Mouse (Mus musculus) hindbrain, embryonic 10.5 days (tissue): ENCODE data around the gene Akap13. TPM values are rescaled to one million over a fixed set of nuclear protein-coding genes. Genes with fewer than 3 reads are reported as not detected.
"Not testable (repeated sequence)": the region's sequence is repeated elsewhere in the genome, so short reads cannot be mapped to it uniquely, and the experiment has no call there.

ENCODE experiments used
- DNase-seq: peaks from one replicate; pipeline ENCODE4 v3.0.0-alpha.2; 2017; ENCODE audit warnings: low spot score
- H3K27ac ChIP-seq: fragments of 300-500 bp; sonication (generic); 2 replicates; pipeline ENCODE4 v1.5.1; 2016; ENCODE audit warnings: mild to moderate bottlenecking, moderate library complexity
- H3K27me3 ChIP-seq: fragments of 300-500 bp; sonication (generic); 2 replicates; pipeline ENCODE4 v1.6.1; 2016; ENCODE audit warnings: mild to moderate bottlenecking; ENCODE audit not compliant: poor library complexity, insufficient read depth, severe bottlenecking
- H3K36me3 ChIP-seq: fragments of 300-500 bp; sonication (generic); 2 replicates; pipeline ENCODE4 v1.6.1; 2016; ENCODE audit warnings: mild to moderate bottlenecking, moderate library complexity
- H3K4me1 ChIP-seq: fragments of 300-500 bp; sonication (generic); replicated peaks from 2 replicates; pipeline ENCODE4 v1.6.1; 2016; ENCODE audit warnings: mild to moderate bottlenecking
- H3K4me3 ChIP-seq: fragments of 300-500 bp; sonication (generic); 2 replicates; pipeline ENCODE4 v1.5.1; 2016; ENCODE audit warnings: mild to moderate bottlenecking, moderate library complexity
- H3K9me3 ChIP-seq: fragments of 300-500 bp; sonication (generic); 2 replicates; pipeline ENCODE4 v1.6.1; 2016; ENCODE audit warnings: mild to moderate bottlenecking, moderate library complexity
- WGBS: fragments of 180-500 bp; shearing (Covaris S2); methylation state at CpG from one replicate; pipeline ENCODE4 v1.1.7; 2016; 5-methylcytosine and 5-hydroxymethylcytosine counted together
- polyA plus RNA-seq: library from polyadenylated mRNA; unstranded; fragments of >200 nt; fragmentation: Nextera tagmentation; extraction: Ambion mirVana; gene quantifications from 2 replicates; pipeline ENCODE4 v1.2.1, GENCODE M21; 2016

Gene Akap13
- polyA plus RNA-seq, 1 experiment from 2014 or later, result 24.9 TPM

DNA sequence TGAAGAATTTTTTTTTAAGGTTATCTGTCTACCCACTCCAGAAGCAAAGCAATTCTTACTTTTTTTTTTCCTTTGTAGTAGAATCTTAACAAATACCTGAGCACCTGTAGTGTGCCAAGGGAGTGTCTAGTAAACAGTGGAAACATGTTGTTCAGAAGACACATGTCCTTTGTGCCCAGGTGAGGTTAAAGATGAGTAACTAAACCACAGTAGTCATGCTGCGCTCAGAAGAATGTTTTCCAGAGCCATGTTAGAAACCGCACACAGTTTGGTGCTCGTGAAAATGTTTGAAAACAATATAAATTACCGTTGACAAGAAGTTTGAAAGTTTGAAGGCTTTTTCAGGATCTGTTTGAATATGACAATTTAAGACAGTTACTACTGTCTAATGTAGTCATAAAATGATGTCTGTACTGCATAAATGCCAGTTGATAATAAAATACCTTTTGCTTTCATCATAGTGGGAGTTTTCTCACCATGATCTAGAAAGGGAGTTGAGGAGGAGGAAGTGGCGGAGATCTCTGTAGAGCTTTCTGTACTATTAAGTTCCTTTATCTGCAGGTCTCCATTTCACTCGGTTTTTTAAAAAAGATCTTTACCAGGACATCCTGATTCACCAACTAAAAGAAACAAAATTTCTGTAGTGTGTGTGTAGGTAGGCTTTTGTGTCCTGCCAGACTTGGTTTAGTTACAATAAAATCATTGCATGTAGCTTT is 145.2 kb downstream of the Akap13 start:
- H3K9me3 ChIP-seq, result no peaks in the 10 kb centered on the region
- no peak overlapping the region for H3K4me3 ChIP-seq
- WGBS, result 95% methylated on average over 6 of the region's 6 CpGs
- H3K36me3 ChIP-seq, result peaks cover 4% of the 10 kb centered on the region
- H3K4me1 ChIP-seq, result no peaks in the 10 kb centered on the region
- H3K27ac ChIP-seq, result no peak overlapping the region
- DNase-seq, result no peak
- no peaks in the 10 kb centered on the region for H3K27me3 ChIP-seq

GRCm38 (mm10) chr7:75607248-75607647 is 151.9 kb downstream of the Akap13 start:
- no peak for DNase-seq
- no peak overlapping the region for H3K4me3 ChIP-seq
- no peak overlapping the region for H3K27ac ChIP-seq
- WGBS, result 89% methylated on average over 3 of the region's 3 CpGs
- no peaks in the 10 kb centered on the region for H3K9me3 ChIP-seq
- H3K36me3 ChIP-seq, result peaks cover 44% of the 10 kb centered on the region
- H3K4me1 ChIP-seq, result no peaks in the 10 kb centered on the region
- H3K27me3 ChIP-seq, result no peaks in the 10 kb centered on the region

DNA sequence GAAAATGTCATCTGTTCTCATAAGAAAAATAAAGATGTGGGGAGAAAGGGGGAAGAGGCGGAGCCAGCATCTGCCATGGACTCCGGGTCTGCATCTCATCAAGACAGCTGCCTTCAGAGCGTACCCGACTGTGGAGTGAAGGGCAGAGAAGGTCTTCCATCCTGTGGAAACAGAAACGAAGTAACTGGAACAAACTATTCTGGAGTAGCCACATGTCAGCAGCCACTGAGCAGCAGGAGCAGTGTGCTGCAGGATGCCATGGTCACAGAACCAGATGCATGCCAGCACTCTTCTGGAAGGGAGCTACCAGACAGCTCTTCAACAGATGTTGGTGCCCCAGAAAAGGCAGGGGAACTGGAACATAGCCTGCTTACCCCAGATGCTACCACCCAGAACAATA is 153.4 kb downstream of the Akap13 start:
- no peaks in the 10 kb centered on the region for H3K27me3 ChIP-seq
- H3K36me3 ChIP-seq, result peaks cover 42% of the 10 kb centered on the region
- H3K9me3 ChIP-seq, result no peaks in the 10 kb centered on the region
- no peak overlapping the region for H3K27ac ChIP-seq
- no peak for DNase-seq
- 79% methylated on average over 5 of the region's 5 CpGs for WGBS
- no peaks in the 10 kb centered on the region for H3K4me1 ChIP-seq
- H3K4me3 ChIP-seq, result no peak overlapping the region

GRCm38 (mm10) chr7:75609456-75610262 is 154.3 kb downstream of the Akap13 start:
- DNase-seq, result no peak
- no peak overlapping the region for H3K4me3 ChIP-seq
- H3K9me3 ChIP-seq, result no peaks in the 10 kb centered on the region
- H3K4me1 ChIP-seq, result no peaks in the 10 kb centered on the region
- no peaks in the 10 kb centered on the region for H3K27me3 ChIP-seq
- peaks cover 42% of the 10 kb centered on the region for H3K36me3 ChIP-seq
- H3K27ac ChIP-seq, result no peak overlapping the region
- WGBS, result 89% methylated on average over 14 of the region's 14 CpGs

DNA sequence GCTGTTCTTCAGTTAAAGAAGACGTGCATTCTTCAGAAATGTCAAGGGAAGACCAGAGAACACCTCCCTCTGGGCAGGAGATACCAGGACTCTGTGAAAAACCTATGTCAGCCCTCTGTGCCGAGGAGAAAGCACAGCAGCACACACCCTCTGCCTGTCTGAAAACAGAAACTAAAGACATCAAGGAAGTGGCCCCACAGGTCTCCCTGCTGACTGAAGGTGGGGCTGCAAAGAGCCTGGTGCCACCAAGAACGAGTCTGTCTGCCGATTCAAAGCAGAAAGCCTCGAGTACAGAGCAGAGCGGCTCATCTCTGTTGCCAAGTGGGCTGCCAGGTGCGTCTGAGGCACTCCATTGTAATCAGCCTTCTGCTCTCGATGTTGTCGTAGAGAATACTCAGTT is 155.1 kb downstream of the Akap13 start:
- no peak for DNase-seq
- Histone ChIP-seq H3K9me3 (no peaks in the 10 kb centered on the region), H3K36me3 (peaks cover 48% of the 10 kb centered on the region), H3K4me3 (no peak overlapping the region), H3K27me3 (no peaks in the 10 kb centered on the region), H3K4me1 (no peaks in the 10 kb centered on the region), H3K27ac (no peak overlapping the region)
- 89% methylated on average over 9 of the region's 9 CpGs for WGBS

DNA sequence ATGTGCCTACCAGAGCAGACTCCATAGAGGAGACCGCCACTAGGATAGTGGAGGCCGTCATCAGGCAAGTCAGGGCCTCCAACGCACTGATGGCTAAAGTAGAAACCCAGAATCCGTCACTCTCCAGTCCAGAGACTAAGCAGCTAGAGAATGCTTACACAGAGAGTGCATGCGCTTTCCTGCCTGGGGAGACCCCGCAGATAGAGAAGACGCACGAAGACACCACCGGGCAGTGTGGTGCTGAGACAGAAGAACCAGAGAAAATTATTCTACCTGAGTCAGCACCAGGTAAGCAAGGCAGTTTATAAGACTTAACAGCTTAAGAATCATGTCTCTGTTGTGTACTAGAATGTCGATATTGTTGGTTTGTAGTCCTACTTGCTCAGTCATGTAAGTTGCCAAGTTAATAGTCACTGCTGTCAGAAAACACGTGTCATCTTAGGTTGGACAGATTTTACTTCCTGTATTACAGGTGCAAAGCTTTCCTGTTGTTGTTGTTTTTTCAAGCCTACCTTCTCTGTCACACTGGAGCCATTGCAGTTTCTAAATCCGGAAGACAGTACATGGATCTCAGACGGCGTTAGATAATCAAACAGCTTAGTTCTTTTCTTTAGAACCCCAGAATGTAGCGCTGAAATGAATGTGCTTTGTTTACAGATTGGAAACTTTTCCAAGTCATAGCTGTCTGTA is 156.1 kb downstream of the Akap13 start:
- Histone ChIP-seq H3K27ac (no peak overlapping the region), H3K4me1 (no peaks in the 10 kb centered on the region), H3K36me3 (peaks cover 51% of the 10 kb centered on the region), H3K4me3 (no peak overlapping the region), H3K27me3 (no peaks in the 10 kb centered on the region), H3K9me3 (no peaks in the 10 kb centered on the region)
- DNase-seq, result no peak
- 94% methylated on average over 15 of the region's 15 CpGs for WGBS

DNA sequence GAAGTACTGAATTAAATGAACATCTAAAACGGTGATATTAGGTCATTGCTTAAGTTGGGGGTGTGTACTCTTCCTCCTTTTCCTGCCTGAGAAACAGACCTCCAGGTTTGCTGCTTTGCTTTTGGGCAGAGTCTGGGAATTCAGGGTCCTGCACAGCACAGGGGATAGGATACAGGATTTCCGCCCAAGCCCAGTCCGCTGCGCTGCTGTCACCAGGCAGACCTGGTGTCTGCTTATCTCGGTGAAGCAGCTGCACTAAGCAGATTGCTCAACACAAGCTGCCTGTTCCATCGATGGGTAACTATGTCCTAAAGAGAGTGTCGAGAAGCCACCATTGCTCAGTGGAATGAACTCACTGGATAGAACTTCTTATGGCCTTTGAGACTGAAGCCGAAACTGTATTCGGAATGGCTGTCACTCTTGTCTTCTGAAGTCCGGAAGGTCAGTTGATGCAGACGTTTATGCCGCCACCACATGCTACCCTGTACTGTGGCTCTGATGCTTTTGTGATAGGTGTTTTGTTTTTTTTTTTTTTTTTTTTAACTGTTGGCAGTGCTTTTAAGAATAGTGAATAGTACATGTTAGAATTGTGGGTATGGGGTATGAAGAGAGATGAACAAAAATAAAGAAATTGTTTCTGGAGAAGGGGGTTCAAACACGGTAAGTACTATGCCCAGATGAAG is 156.8 kb downstream of the Akap13 start:
- Histone ChIP-seq H3K9me3 (no peaks in the 10 kb centered on the region), H3K4me1 (no peaks in the 10 kb centered on the region), H3K4me3 (no peak overlapping the region), H3K36me3 (peaks cover 58% of the 10 kb centered on the region), H3K27ac (no peak overlapping the region), H3K27me3 (no peaks in the 10 kb centered on the region)
- no peak for DNase-seq
- 90% methylated on average over 13 of the region's 13 CpGs for WGBS

DNA sequence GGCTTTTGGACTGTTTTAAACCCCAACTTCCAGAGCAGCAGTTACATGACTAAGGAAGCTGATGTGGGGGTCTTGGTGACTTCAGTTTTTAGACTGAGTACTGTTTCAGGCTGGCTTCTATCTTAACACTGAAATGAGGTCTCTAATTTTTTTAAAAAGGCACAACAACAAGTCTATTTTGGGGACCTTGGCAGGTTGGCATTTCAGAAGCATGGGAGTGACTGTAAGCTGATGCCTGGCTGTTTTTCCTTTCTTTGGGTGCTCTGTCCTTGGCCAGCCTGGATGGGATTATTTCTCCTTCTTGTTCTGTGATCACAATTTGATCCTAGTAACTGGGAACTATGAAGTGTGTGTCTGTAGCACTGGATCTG is 157.3 kb downstream of the Akap13 start:
- Histone ChIP-seq H3K4me3 (no peak overlapping the region), H3K4me1 (no peaks in the 10 kb centered on the region), H3K27ac (no peak overlapping the region), H3K36me3 (peaks cover 59% of the 10 kb centered on the region), H3K9me3 (no peaks in the 10 kb centered on the region), H3K27me3 (no peaks in the 10 kb centered on the region)
- no peak for DNase-seq

- Histone ChIP-seq H3K27me3 (no peaks in the 10 kb centered on the region), H3K4me1 (no peaks in the 10 kb centered on the region), H3K9me3 (no peaks in the 10 kb centered on the region), H3K27ac (no peak overlapping the region), H3K36me3 (peaks cover 59% of the 10 kb centered on the region), H3K4me3 (no peak overlapping the region)
- DNase-seq, result no peak
- WGBS, result 75% methylated on average over 5 of the region's 5 CpGs
Observed at GRCm38 (mm10) chr7:75613240-75613639, 157.9 kb downstream of the Akap13 start.

DNA sequence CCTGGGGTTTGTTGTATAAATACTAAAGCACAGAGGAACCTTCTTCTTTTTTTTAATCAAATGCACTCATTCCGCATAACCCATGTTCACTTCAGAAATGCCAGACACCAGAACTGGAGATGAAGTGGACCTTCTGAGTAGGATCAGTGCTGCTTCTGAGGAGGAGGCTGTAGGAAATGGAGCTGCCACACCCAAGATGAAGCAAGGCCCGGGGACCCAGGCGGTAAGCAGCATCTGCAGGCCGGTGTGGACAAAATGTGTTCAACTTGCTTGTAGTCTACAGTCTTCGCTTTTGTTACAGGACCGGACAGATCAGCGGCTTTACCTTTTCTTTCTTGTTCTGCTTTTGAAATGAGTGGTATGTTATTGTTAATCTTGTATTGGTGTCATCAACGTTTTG is 159.5 kb downstream of the Akap13 start:
- DNase-seq, result no peak
- H3K4me3 ChIP-seq, result no peak overlapping the region
- H3K36me3 ChIP-seq, result peaks cover 44% of the 10 kb centered on the region
- no peaks in the 10 kb centered on the region for H3K4me1 ChIP-seq
- 91% methylated on average over 8 of the region's 8 CpGs for WGBS
- H3K27me3 ChIP-seq, result no peaks in the 10 kb centered on the region
- no peak overlapping the region for H3K27ac ChIP-seq
- no peaks in the 10 kb centered on the region for H3K9me3 ChIP-seq

- not testable (repeated sequence) for H3K27ac ChIP-seq, H3K9me3 ChIP-seq, H3K27me3 ChIP-seq, H3K4me3 ChIP-seq, DNase-seq, H3K4me1 ChIP-seq
- peaks cover 26% of the 10 kb centered on the region; the same call in 1 of the 2 replicates for H3K36me3 ChIP-seq
- WGBS, result 95% methylated on average over 4 of the region's 4 CpGs
Observed at GRCm38 (mm10) chr7:75617246-75617645, 161.9 kb downstream of the Akap13 start.

DNA sequence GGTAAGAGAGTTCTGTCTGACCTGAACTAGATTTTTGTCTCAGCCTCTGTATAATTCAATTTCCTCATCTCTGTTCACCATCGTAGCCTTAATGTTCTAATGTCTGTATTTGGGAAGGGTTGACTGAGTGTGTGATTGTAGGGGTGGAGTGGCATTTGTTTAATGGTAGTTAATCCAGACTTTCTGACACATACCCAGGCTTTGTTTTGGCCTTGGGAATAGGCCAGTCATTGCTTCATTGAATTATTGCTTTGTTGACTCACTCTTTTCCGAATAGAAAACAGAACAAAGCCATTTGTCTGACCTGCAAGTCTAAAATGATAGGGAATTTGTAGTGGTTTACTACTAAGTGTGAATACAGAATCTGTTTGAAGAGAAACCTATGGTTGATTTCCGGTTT is 163.4 kb downstream of the Akap13 start:
- Histone ChIP-seq H3K9me3 (no peaks in the 10 kb centered on the region), H3K27ac (no peak overlapping the region), H3K4me3 (no peak overlapping the region), H3K4me1 (no peaks in the 10 kb centered on the region), H3K36me3 (peaks cover 23% of the 10 kb centered on the region; the same call in 1 of the 2 replicates), H3K27me3 (no peaks in the 10 kb centered on the region)
- 87% methylated on average over 3 of the region's 3 CpGs for WGBS
- DNase-seq, result no peak
